Mouse (Mus musculus): ENCODE measurements around the gene 1700031F05Rik.
"Not testable (repeated sequence)": the region's sequence is repeated elsewhere in the genome, so short reads cannot be mapped to it uniquely, and the experiment has no call there.

- not testable (repeated sequence) for TF ChIP-seq CTCF, EP300 (IDR thresholded peaks at IDR 0.05; ENCODE audit: low read depth)
Observed at GRCm38 (mm10) chrX:102908587-102908986, 40.8 kb upstream of the 1700031F05Rik start, which contains the start of the genes Dmrtc1a and 1700011M02Rik.
